Mouse (Mus musculus): ENCODE data around the gene Gsg1l. TPM values are rescaled to one million over a fixed set of nuclear protein-coding genes. Genes with fewer than 3 reads are reported as not detected.

Gsg1l gene
- polyA plus RNA-seq, 1 experiment from 2014 or later: 3.2 TPM

- peaks cover 27% of the 10 kb centered on the region for H3K27me3 ChIP-seq
- WGBS: 91% methylated on average over 1 of the region's 1 CpGs
- H3K9ac ChIP-seq: no peak overlapping the region
- no peaks in the 10 kb centered on the region for H3K36me3 ChIP-seq
- H3K4me1 ChIP-seq: 0 out of 2 replicates have a peak, but pooled peaks cover 11% of the 10 kb centered on the region
- no peaks in the 10 kb centered on the region for H3K9me3 ChIP-seq
- no peak overlapping the region for H3K4me2 ChIP-seq
- no peak overlapping the region for H3K4me3 ChIP-seq
- no peak overlapping the region for H3K27ac ChIP-seq
- no peak for ATAC-seq (ENCODE audit: borderline replicate concordance, extremely low read depth, low FRiP score, low TSS enrichment)
Observed at GRCm38 (mm10) chr7:126076935-126077334, 5.3 kb downstream of the Gsg1l start.

GRCm38 (mm10) chr7:126075058-126075457 lies 7.2 kb downstream of the Gsg1l start:
- Histone ChIP-seq H3K4me3 (no peak overlapping the region), H3K9me3 (no peaks in the 10 kb centered on the region), H3K36me3 (no peaks in the 10 kb centered on the region), H3K4me1 (0 out of 2 replicates have a peak, but pooled peaks cover 6% of the 10 kb centered on the region), H3K27me3 (peaks cover 8% of the 10 kb centered on the region; the same call in 1 of the 2 replicates), H3K9ac (no peak overlapping the region), H3K27ac (no peak overlapping the region), H3K4me2 (no peak overlapping the region)
- ATAC-seq (ENCODE audit: borderline replicate concordance, extremely low read depth, low FRiP score, low TSS enrichment): peak; percentile 4; the same call in 1 of the 2 replicates
- WGBS: 48% methylated on average over 9 of the region's 9 CpGs

GRCm38 (mm10) chr7:126070321-126070720 lies 11.9 kb downstream of the Gsg1l start:
- Histone ChIP-seq H3K27ac (no peak overlapping the region), H3K4me2 (no peak overlapping the region), H3K36me3 (no peaks in the 10 kb centered on the region), H3K4me1 (peaks cover 18% of the 10 kb centered on the region; the same call in 1 of the 2 replicates), H3K27me3 (no peaks in the 10 kb centered on the region), H3K9ac (no peak overlapping the region), H3K4me3 (no peak overlapping the region), H3K9me3 (no peaks in the 10 kb centered on the region)
- ATAC-seq (ENCODE audit: borderline replicate concordance, extremely low read depth, low FRiP score, low TSS enrichment): no peak
- WGBS: 83% methylated on average over 4 of the region's 4 CpGs

- no peak overlapping the region for H3K4me2 ChIP-seq
- no peaks in the 10 kb centered on the region for H3K36me3 ChIP-seq
- H3K4me3 ChIP-seq: no peak overlapping the region
- 38% methylated on average over 14 of the region's 14 CpGs for WGBS
- H3K4me1 ChIP-seq: peaks cover 14% of the 10 kb centered on the region; the same call in 1 of the 2 replicates
- H3K27ac ChIP-seq: peak overlapping the region; percentile 72
- peak; percentile 43 for ATAC-seq (ENCODE audit: borderline replicate concordance, extremely low read depth, low FRiP score, low TSS enrichment)
- H3K9ac ChIP-seq: no peak overlapping the region
- H3K27me3 ChIP-seq: no peaks in the 10 kb centered on the region
- H3K9me3 ChIP-seq: no peaks in the 10 kb centered on the region
Observed at GRCm38 (mm10) chr7:126066777-126067176, 15.4 kb downstream of the Gsg1l start.

- Histone ChIP-seq H3K36me3 (no peaks in the 10 kb centered on the region), H3K27me3 (no peaks in the 10 kb centered on the region), H3K9me3 (no peaks in the 10 kb centered on the region), H3K4me1 (peaks cover 14% of the 10 kb centered on the region; the same call in 1 of the 2 replicates), H3K4me3 (no peak overlapping the region), H3K27ac (peak overlapping the region; percentile 48; the same call in 1 of the 2 replicates), H3K9ac (no peak overlapping the region), H3K4me2 (no peak overlapping the region)
- WGBS: 41% methylated on average over 5 of the region's 5 CpGs
- ATAC-seq (ENCODE audit: borderline replicate concordance, extremely low read depth, low FRiP score, low TSS enrichment): peak; percentile 65
Observed at GRCm38 (mm10) chr7:126065243-126065876, 16.9 kb downstream of the Gsg1l start.

- ATAC-seq (ENCODE audit: borderline replicate concordance, extremely low read depth, low FRiP score, low TSS enrichment): no peak
Observed at GRCm38 (mm10) chr7:126062228-126062627, 20.0 kb downstream of the Gsg1l start.

GRCm38 (mm10) chr7:126058918-126059317 lies 23.3 kb downstream of the Gsg1l start:
- 50% methylated on average over 7 of the region's 7 CpGs for WGBS
- H3K4me1 ChIP-seq: peaks cover 23% of the 10 kb centered on the region
- H3K27ac ChIP-seq: no peak overlapping the region
- H3K27me3 ChIP-seq: no peaks in the 10 kb centered on the region
- H3K36me3 ChIP-seq: no peaks in the 10 kb centered on the region
- H3K9ac ChIP-seq: no peak overlapping the region
- ATAC-seq (ENCODE audit: borderline replicate concordance, extremely low read depth, low FRiP score, low TSS enrichment): no peak
- no peak overlapping the region for H3K4me2 ChIP-seq
- H3K4me3 ChIP-seq: no peak overlapping the region
- no peaks in the 10 kb centered on the region for H3K9me3 ChIP-seq

More at GRCm38 (mm10) chr7:126062228-126062627, 20.0 kb downstream of the Gsg1l start:
- H3K27ac ChIP-seq: no peak overlapping the region
- H3K4me2 ChIP-seq: no peak overlapping the region
- H3K9me3 ChIP-seq: no peaks in the 10 kb centered on the region
- peaks cover 35% of the 10 kb centered on the region for H3K4me1 ChIP-seq
- WGBS: 62% methylated on average over 4 of the region's 4 CpGs
- H3K27me3 ChIP-seq: no peaks in the 10 kb centered on the region
- no peak overlapping the region for H3K9ac ChIP-seq
- H3K4me3 ChIP-seq: no peak overlapping the region
- H3K36me3 ChIP-seq: no peaks in the 10 kb centered on the region

- Histone ChIP-seq H3K4me2 (no peak overlapping the region), H3K9ac (no peak overlapping the region), H3K4me3 (no peak overlapping the region), H3K27ac (0 out of 2 replicates have a peak overlapping the region, but pooled peaks have one; percentile 3), H3K4me1 (peaks cover 23% of the 10 kb centered on the region), H3K27me3 (no peaks in the 10 kb centered on the region), H3K9me3 (no peaks in the 10 kb centered on the region), H3K36me3 (no peaks in the 10 kb centered on the region)
- 35% methylated on average over 10 of the region's 10 CpGs for WGBS
- ATAC-seq (ENCODE audit: borderline replicate concordance, extremely low read depth, low FRiP score, low TSS enrichment): peak; percentile 68; the same call in 1 of the 2 replicates
Observed at GRCm38 (mm10) chr7:126057332-126057914, 24.8 kb downstream of the Gsg1l start.

- ATAC-seq (ENCODE audit: borderline replicate concordance, extremely low read depth, low FRiP score, low TSS enrichment): no peak
- Histone ChIP-seq H3K27me3 (no peaks in the 10 kb centered on the region), H3K36me3 (no peaks in the 10 kb centered on the region), H3K9me3 (no peaks in the 10 kb centered on the region), H3K4me2 (no peak overlapping the region), H3K4me3 (no peak overlapping the region), H3K9ac (no peak overlapping the region), H3K4me1 (peaks cover 20% of the 10 kb centered on the region), H3K27ac (no peak overlapping the region)
- whole genome bisulfite sequencing: 50% methylated on average over 6 of the region's 6 CpGs
Observed at GRCm38 (mm10) chr7:126054574-126054973, 27.6 kb downstream of the Gsg1l start.

GRCm38 (mm10) chr7:126053618-126054017 lies 28.6 kb downstream of the Gsg1l start:
- H3K36me3 ChIP-seq: no peaks in the 10 kb centered on the region
- no peaks in the 10 kb centered on the region for H3K27me3 ChIP-seq
- no peak overlapping the region for H3K4me3 ChIP-seq
- ATAC-seq (ENCODE audit: borderline replicate concordance, extremely low read depth, low FRiP score, low TSS enrichment): no peak
- no peak overlapping the region for H3K27ac ChIP-seq
- no peaks in the 10 kb centered on the region for H3K9me3 ChIP-seq
- peaks cover 13% of the 10 kb centered on the region; the same call in 1 of the 2 replicates for H3K4me1 ChIP-seq
- no peak overlapping the region for H3K9ac ChIP-seq
- WGBS: 80% methylated on average over 7 of the region's 7 CpGs
- H3K4me2 ChIP-seq: no peak overlapping the region

GRCm38 (mm10) chr7:126051910-126052309 lies 30.3 kb downstream of the Gsg1l start:
- H3K4me1 ChIP-seq: no peaks in the 10 kb centered on the region
- no peak for ATAC-seq (ENCODE audit: borderline replicate concordance, extremely low read depth, low FRiP score, low TSS enrichment)
- no peak overlapping the region for H3K9ac ChIP-seq
- no peak overlapping the region for H3K4me3 ChIP-seq
- H3K27ac ChIP-seq: no peak overlapping the region
- H3K9me3 ChIP-seq: no peaks in the 10 kb centered on the region
- H3K27me3 ChIP-seq: no peaks in the 10 kb centered on the region
- H3K4me2 ChIP-seq: no peak overlapping the region
- WGBS: 54% methylated on average over 6 of the region's 6 CpGs
- H3K36me3 ChIP-seq: no peaks in the 10 kb centered on the region

GRCm38 (mm10) chr7:126045077-126045476 lies 37.1 kb downstream of the Gsg1l start:
- Histone ChIP-seq H3K9me3 (no peaks in the 10 kb centered on the region), H3K9ac (no peak overlapping the region), H3K4me3 (no peak overlapping the region), H3K27ac (no peak overlapping the region), H3K4me1 (peaks cover 17% of the 10 kb centered on the region; the same call in 1 of the 2 replicates), H3K27me3 (no peaks in the 10 kb centered on the region), H3K36me3 (no peaks in the 10 kb centered on the region), H3K4me2 (no peak overlapping the region)
- no peak for ATAC-seq (ENCODE audit: borderline replicate concordance, extremely low read depth, low FRiP score, low TSS enrichment)
- WGBS: 86% methylated on average over 6 of the region's 6 CpGs
